Mouse (Mus musculus) thymus, adult 2 months (tissue): ENCODE results near the gene B4galt2. TPM values are rescaled to one million over a fixed set of nuclear protein-coding genes. Genes with fewer than 3 reads are reported as not detected.

Experiments used
- DNase-seq: peaks from one replicate; pipeline ENCODE4 v3.0.0; 2021
- H3K27ac ChIP-seq: fragments of 200-500 bp; 2 replicates; pipeline ENCODE4 v1.5.1; 2012; ENCODE audit warnings: low read length, control low read depth; ENCODE audit not compliant: control insufficient read depth, insufficient read depth
- H3K27me3 ChIP-seq: fragments of 200-500 bp; 2 replicates; pipeline ENCODE4 v1.6.1; 2012; ENCODE audit warnings: mild to moderate bottlenecking, low read length, moderate library complexity, mixed read lengths; ENCODE audit not compliant: control insufficient read depth, insufficient read depth
- H3K36me3 ChIP-seq: fragments of 200-500 bp; 2 replicates; pipeline ENCODE4 v1.6.1; 2012; ENCODE audit warnings: mild to moderate bottlenecking, low read length, moderate library complexity; ENCODE audit not compliant: control insufficient read depth, insufficient read depth
- H3K4me1 ChIP-seq: fragments of 200-500 bp; replicated peaks from 2 replicates; pipeline ENCODE4 v1.6.1; 2012; ENCODE audit warnings: low read length; ENCODE audit not compliant: control insufficient read depth, insufficient read depth
- H3K4me3 ChIP-seq: fragments of 200-500 bp; 2 replicates; pipeline ENCODE4 v1.5.1; 2012; ENCODE audit warnings: mild to moderate bottlenecking, low read length, control low read depth, moderate library complexity; ENCODE audit not compliant: control insufficient read depth, insufficient read depth
- CTCF ChIP-seq: fragments of 200-500 bp; IDR thresholded peaks from 2 replicates; pipeline ENCODE4 v1.5.1; 2012; ENCODE audit warnings: mild to moderate bottlenecking, control low read depth, low read length, moderate library complexity, borderline replicate concordance; ENCODE audit not compliant: control insufficient read depth, poor library complexity, insufficient read depth; ENCODE audit errors: extremely low read depth
- POLR2A ChIP-seq: fragments of 200-500 bp; IDR thresholded peaks from 2 replicates; pipeline ENCODE4 v1.6.1; 2012; ENCODE audit warnings: mild to moderate bottlenecking, low read length, control low read depth, moderate library complexity; ENCODE audit not compliant: control insufficient read depth, poor library complexity, insufficient read depth; ENCODE audit errors: extremely low read depth
- WGBS: fragments of 180-500 bp; shearing (Covaris S2); methylation state at CpG from one replicate; pipeline ENCODE4 v1.1.7; 2018; 5-methylcytosine and 5-hydroxymethylcytosine counted together
- polyA plus RNA-seq: library from polyadenylated mRNA; depleted of rRNA; stranded (reverse); fragments of >200 nt; gene quantifications from 2 replicates; pipeline ENCODE4 v1.2.3, GENCODE M21; 2012

Gene B4galt2
- polyA plus RNA-seq, 1 experiment = 3.7 TPM

DNA sequence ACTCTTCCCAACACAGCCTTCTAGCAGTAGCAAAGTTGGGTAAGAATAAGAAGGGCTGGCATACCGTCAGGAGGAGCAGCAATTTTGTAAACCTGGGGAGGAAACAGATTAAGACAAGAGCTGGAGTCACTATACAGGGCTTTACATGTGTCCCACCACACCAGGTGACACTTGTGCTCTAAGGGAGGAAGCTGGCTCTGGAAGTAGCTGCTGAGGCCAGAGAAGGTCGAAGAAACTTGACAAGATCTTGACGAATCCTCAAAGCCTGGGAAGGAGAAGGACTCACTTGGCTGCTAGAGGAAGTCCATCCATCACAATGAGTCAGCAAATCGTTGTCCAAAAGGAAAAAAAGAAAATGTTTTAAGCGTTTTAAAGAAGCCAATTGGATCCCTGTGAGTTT lies 33.1 kb upstream of the B4galt2 start:
- Histone ChIP-seq H3K36me3 (no peaks in the 10 kb centered on the region), H3K4me1 (peaks cover 15% of the 10 kb centered on the region), H3K27me3 (no peaks in the 10 kb centered on the region), H3K27ac (no peak overlapping the region), H3K4me3 (no peak overlapping the region)
- TF ChIP-seq POLR2A = no peak
- TF ChIP-seq CTCF = no peak
- DNase-seq = no peak
- 71% methylated on average over 5 of the region's 5 CpGs for WGBS

DNA sequence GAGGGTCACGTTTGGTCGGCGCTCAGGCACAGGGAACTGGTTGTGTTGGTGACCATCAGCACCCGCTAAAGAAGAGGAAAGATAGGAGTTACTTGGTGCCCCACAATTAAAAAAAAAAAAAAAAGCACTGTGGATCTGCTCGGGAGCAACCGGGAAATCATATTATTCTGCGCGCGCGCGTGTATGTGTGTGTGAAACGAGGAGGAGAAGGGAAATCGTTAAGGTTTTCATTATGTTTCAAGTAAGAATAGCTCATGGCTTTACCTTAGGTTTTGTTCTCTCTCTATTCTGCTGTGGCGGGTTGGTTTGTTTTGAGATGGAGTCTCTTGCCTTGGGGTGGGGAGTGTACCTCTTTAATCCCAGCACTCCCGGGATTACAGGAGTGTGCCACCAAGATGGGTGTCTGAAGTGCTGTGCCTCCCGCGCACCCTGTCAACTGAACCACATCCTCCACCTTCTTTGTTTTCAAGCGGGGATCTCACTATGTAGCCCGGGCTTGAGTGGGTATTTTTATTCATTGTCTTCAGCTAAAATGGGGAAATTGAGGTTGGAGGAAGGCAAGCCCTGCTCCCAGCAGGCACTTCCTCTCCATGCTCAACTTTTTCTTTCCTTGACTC lies 32.3 kb upstream of the B4galt2 start:
- Histone ChIP-seq H3K36me3 (no peaks in the 10 kb centered on the region), H3K27me3 (no peaks in the 10 kb centered on the region), H3K4me1 (peaks cover 15% of the 10 kb centered on the region), H3K4me3 (peak overlapping the region; percentile 73), H3K27ac (0 out of 2 replicates have a peak overlapping the region, but pooled peaks have one; percentile 2)
- TF ChIP-seq POLR2A = no peak
- TF ChIP-seq CTCF = no peak
- under 1% methylated on average over 19 of the region's 19 CpGs for WGBS
- DNase-seq = peak; percentile 29

DNA sequence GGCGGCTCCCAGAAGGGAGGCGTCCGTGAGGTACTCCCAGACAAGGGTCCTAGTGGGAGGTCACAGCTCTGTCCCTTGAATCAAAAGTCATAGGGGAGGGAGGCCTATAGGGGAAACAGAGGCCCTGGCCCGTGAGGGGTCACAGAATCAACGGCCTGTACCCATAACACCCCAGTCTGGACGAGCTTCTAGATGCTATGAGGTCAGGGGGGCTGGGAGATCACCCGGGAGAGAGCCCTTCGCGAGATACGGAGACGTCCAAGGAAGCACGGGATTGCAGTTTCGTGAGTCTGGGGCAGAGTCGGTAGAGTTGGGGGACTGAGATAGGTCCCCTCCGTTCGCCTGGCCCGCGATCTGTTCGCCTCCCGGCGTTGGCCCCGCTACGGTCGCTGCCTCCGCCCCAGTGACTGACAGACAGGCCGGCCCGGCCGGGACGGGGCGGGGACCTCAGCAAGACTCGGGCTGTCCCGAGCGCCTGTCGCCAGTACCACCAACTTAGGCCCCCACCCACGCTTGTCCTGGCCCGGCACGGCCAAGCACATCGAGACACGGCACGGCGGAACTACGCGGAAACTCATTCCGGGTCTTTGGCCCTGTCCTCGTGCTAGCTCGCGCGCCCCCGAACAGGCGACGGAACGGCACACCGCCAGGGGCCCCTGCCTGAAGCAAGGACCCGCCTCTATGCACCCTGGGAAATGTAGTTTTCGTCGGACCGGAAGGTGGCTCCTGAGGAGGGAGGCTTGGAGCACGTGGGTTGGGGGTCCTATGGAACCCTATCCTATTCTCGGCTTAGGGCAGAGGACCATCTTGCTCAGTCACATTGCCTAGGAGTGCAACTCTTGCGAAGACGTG lies 31.5 kb upstream of the B4galt2 start, which contains the start of gene Ipo13:
Gene Ipo13 (minus strand): TSS at position 409 of the 852 bp plus-strand sequence.
- TF ChIP-seq CTCF (no peak), POLR2A (peak; percentile 54)
- under 1% methylated on average over 61 of the region's 61 CpGs for WGBS
- Histone ChIP-seq H3K36me3 (no peaks in the 10 kb centered on the region), H3K27me3 (no peaks in the 10 kb centered on the region), H3K4me1 (peaks cover 15% of the 10 kb centered on the region), H3K27ac (0 out of 2 replicates have a peak within 1 kb of the TSS, but pooled peaks have one; percentile 2), H3K4me3 (peak within 1 kb of the TSS; percentile 73)
- peak; percentile 97 for DNase-seq

DNA sequence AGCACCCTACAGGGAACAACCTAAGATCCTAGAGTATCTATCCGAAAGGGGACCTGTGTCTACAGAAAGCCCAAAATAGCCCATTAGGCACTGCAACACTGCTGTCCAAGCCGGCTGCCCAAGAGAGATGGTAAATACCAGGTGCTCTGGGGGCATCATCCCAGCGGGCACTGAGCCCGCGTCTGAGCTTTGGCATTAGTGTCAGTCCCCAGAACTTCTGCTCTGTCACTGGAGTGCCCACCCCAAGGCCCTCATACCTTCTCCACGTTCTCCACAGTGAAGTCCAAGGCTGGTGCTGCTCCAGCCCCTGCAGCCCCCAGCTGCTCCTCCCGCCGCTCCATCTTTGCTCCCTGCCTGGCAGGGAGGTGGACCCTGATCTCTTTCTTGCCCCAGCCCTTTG lies 30.7 kb upstream of the B4galt2 start:
- no peak for TF ChIP-seq CTCF
- no peak for TF ChIP-seq POLR2A
- 26% methylated on average over 8 of the region's 8 CpGs for WGBS
- peaks cover 15% of the 10 kb centered on the region for H3K4me1 ChIP-seq
- H3K4me3 ChIP-seq = peak overlapping the region; percentile 73
- no peak for DNase-seq
- no peaks in the 10 kb centered on the region for H3K27me3 ChIP-seq
- no peaks in the 10 kb centered on the region for H3K36me3 ChIP-seq
- H3K27ac ChIP-seq = no peak overlapping the region

DNA sequence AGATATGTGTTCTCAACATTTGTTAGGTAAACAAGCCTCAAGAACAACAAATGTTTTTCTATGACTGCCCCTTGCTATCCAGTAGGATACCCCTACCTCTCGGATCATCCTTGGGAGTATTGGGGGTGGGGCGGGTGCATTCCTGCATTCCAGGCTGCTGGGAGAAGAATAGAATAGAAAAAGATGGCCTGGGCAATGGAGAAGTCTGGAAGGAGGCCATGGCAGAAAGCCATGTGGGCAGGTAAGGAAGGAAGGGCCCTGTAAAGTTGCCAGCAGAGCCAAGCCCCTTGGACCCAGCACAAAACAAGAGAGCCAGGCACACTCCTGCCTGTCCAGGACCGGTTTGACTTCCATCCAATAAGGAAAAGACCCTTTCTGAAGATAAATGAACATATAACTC lies 30.1 kb upstream of the B4galt2 start:
- H3K36me3 ChIP-seq = no peaks in the 10 kb centered on the region
- H3K4me3 ChIP-seq = no peak overlapping the region
- no peak overlapping the region for H3K27ac ChIP-seq
- 89% methylated on average over 3 of the region's 3 CpGs for WGBS
- TF ChIP-seq POLR2A (no peak), CTCF (no peak)
- H3K27me3 ChIP-seq = no peaks in the 10 kb centered on the region
- peaks cover 15% of the 10 kb centered on the region for H3K4me1 ChIP-seq
- no peak for DNase-seq

DNA sequence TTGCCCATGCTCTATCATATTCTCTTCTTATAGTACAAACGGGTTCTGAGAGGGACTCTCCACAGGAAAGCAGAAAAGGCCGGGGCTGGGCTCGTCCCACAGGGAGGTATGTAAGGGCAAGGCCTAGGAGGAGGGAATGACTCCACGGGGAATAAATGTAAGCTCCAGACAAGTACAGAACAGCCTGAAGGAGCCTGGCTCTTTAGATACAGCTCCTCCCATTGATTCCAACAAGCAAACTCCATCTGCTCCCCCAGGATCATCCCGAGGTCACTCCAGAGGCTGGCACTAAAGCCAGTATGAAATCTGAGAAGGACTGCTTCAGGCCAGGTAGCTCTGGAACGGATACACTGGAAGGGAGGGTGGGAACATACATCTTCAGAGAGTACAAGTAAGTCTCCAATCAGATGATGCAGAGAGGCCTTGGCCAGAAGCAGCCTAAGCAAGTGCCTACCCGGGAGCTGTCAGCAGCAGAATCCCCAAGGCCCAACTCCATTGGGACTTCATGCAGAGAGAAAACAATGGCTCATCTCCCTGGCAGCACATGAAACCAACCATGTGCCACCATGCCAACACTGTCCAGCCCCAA lies 29.5 kb upstream of the B4galt2 start:
- H3K27ac ChIP-seq = no peak overlapping the region
- H3K4me3 ChIP-seq = no peak overlapping the region
- 90% methylated on average over 7 of the region's 7 CpGs for WGBS
- no peaks in the 10 kb centered on the region for H3K27me3 ChIP-seq
- H3K36me3 ChIP-seq = no peaks in the 10 kb centered on the region
- TF ChIP-seq POLR2A = no peak
- no peak for TF ChIP-seq CTCF
- peaks cover 15% of the 10 kb centered on the region for H3K4me1 ChIP-seq
- DNase-seq = no peak

DNA sequence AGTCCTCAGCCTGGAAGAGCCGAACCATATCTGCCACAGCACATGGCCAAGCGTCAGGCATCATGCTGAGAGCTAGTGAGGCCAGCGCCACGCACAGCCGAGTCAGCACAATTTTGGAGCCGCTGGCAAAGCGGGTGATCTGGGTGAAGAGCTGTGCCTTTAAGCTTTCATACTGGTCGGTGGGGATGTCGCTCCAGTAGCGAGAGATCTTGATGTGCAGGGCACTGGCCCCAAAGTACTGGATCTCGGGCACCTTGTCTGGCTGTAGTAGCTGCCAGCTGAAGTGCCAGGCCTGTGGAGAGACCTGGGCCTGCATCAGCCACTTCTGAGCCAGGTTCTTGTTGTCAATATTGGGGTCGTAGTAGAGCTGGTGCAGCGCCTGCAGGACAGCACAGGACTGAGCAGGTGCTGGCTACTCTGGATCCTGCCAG lies 28.9 kb upstream of the B4galt2 start:
- no peaks in the 10 kb centered on the region; the same call in 1 of the 2 replicates for H3K36me3 ChIP-seq
- DNase-seq = no peak
- WGBS = 96% methylated on average over 13 of the region's 13 CpGs

More for the DNA sequence above, 28.9 kb upstream of the B4galt2 start:
- Histone ChIP-seq H3K27ac (no peak overlapping the region), H3K27me3 (no peaks in the 10 kb centered on the region), H3K4me1 (peaks cover 15% of the 10 kb centered on the region), H3K4me3 (no peak overlapping the region)
- TF ChIP-seq CTCF (no peak), POLR2A (no peak)
